Mouse (Mus musculus) skeletal muscle tissue, postnatal 0 days (tissue): ENCODE results near the gene Cldn2. TPM values are rescaled to one million over a fixed set of nuclear protein-coding genes. Genes with fewer than 3 reads are reported as not detected.

Experiments
- polyA plus RNA-seq: library from polyadenylated mRNA; unstranded; fragments of >200 nt; fragmentation: Nextera tagmentation; extraction: Ambion mirVana; gene quantifications from 2 replicates; pipeline ENCODE4 v1.2.1, GENCODE M21; 2015

The Cldn2 gene
- polyA plus RNA-seq: 2.3 and 2.4 TPM in 2 replicates

GRCm38 (mm10) chrX:139800406-139800878 is at the start of gene Cldn2:
Gene Cldn2, plus strand, starts transcription at chrX:139800828.

GRCm38 (mm10) chrX:139782278-139783044 is 18.2 kb upstream of the Cldn2 start, which contains the start of gene Ripply1:
Gene Ripply1, minus strand, starts transcription at chrX:139782353.

Other genes with a start within 250 kb of the Cldn2 start
- 26.4 and 31.4 TPM in 2 replicates for gene Rnf128, start 237.5 kb upstream of the Cldn2 start, polyA plus RNA-seq
- gene Tbc1d8b, start 115.8 kb upstream of the Cldn2 start, polyA plus RNA-seq: 1.4 TPM in 2 replicates
- gene Gm15013, start 86.3 kb upstream of the Cldn2 start, polyA plus RNA-seq: 0.22 TPM in 1 of 2 replicates, not detected in the other
- gene Ripply1, start 18.5 kb upstream of the Cldn2 start, polyA plus RNA-seq: 2.0 and 2.5 TPM in 2 replicates
- 24.4 and 27.8 TPM in 2 replicates for gene Morc4, start 70.8 kb downstream of the Cldn2 start, polyA plus RNA-seq
- 1.4 and 1.9 TPM in 2 replicates for gene Rbm41, start 197.8 kb downstream of the Cldn2 start, polyA plus RNA-seq